Mouse (Mus musculus) heart, adult 2 months (tissue): ENCODE results near the gene Tmem132d. TPM values are rescaled to one million over a fixed set of nuclear protein-coding genes. Genes with fewer than 3 reads are reported as not detected.

Source experiments
- DNase-seq, 2 experiments: peaks; one replicate each; pipeline ENCODE4 v3.0.0; 2021
- H3K27ac ChIP-seq: fragments of 200-600 bp; 2 replicates; pipeline ENCODE4 v1.8.1; 2022
- H3K27me3 ChIP-seq: fragments of 200-500 bp; 2 replicates; pipeline ENCODE4 v1.6.1; 2012; ENCODE audit warnings: mild to moderate bottlenecking, low read length, inconsistent platforms, mixed read lengths; ENCODE audit not compliant: control insufficient read depth, insufficient read depth
- H3K36me3 ChIP-seq: fragments of 200-500 bp; 2 replicates; pipeline ENCODE4 v1.6.1; 2012; ENCODE audit warnings: low read length, inconsistent platforms; ENCODE audit not compliant: control insufficient read depth, insufficient read depth
- H3K4me1 ChIP-seq: fragments of 200-500 bp; 2 replicates; pipeline ENCODE4 v1.6.1; 2011; ENCODE audit warnings: low read length; ENCODE audit not compliant: control insufficient read depth, insufficient read depth
- H3K4me3 ChIP-seq: fragments of 200-600 bp; 2 replicates; pipeline ENCODE4 v1.8.1; 2022
- H3K79me2 ChIP-seq: fragments of 200-500 bp; replicated peaks from 2 replicates; pipeline ENCODE4 v1.6.1; 2012; ENCODE audit warnings: mild to moderate bottlenecking, inconsistent platforms, low read length, moderate library complexity, mixed read lengths; ENCODE audit not compliant: control insufficient read depth, insufficient read depth
- H3K9ac ChIP-seq: fragments of 200-500 bp; 2 replicates; pipeline ENCODE4 v1.6.1; 2012; ENCODE audit warnings: low read depth, mild to moderate bottlenecking, control low read depth, inconsistent platforms, low read length, mixed read lengths
- CTCF ChIP-seq: fragments of 200-600 bp; IDR thresholded peaks from 2 replicates; pipeline ENCODE4 v1.8.1; 2022; ENCODE audit warnings: antibody characterized with exemption, mild to moderate bottlenecking, moderate library complexity
- EP300 ChIP-seq: fragments of 200-500 bp; IDR thresholded peaks from 2 replicates; pipeline ENCODE4 v1.6.1; 2011; ENCODE audit warnings: low read depth, low read length, control low read depth; ENCODE audit not compliant: insufficient read depth
- POLR2A ChIP-seq: fragments of 200-500 bp; IDR thresholded peaks from 2 replicates; pipeline ENCODE4 v1.6.1; 2011; ENCODE audit warnings: mild to moderate bottlenecking, low read depth, low read length, control low read depth; ENCODE audit not compliant: insufficient read depth
- WGBS: fragments of 180-500 bp; shearing (Covaris S2); methylation state at CpG from one replicate; pipeline ENCODE4 v1.1.7; 2018; 5-methylcytosine and 5-hydroxymethylcytosine counted together
- intact Hi-C: fragments of 180-260 bp; cut with DNase I; formaldehyde crosslinking; loops from one replicate; pipeline ENCODE4 v1.15.1; 2025
- polyA plus RNA-seq: library from polyadenylated mRNA; depleted of rRNA; stranded (reverse); fragments of >200 nt; gene quantifications from 2 replicates; pipeline ENCODE4 v1.2.3, GENCODE M21; 2012
- total RNA-seq, 2 experiments: library from RNA; stranded (reverse); gene quantifications; 2 replicates each; pipeline ENCODE4 v1.2.3; 2021

The Tmem132d gene
- total and polyA plus RNA-seq, 3 experiments = 0.03 to 0.06 TPM; not detected in 1

DNA sequence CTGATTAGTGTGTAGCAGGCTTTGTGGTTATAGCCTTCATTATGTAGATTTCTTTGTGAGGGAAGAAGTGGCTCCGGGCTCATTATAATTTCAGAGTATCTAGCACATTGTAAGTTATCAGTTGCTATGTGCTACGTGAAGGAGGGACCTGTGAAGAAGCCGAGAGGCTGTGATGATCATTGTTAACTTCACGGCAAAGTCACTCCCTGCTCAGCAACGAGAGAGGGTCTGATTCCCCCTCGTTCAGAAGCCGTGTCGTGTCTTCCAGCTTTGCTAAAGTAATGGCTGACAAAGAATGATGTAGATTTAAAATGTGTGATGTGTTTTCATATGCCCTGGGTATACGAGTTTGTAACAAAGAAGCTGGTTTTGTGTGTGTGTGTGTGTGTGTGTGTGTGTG is 391.1 kb downstream of the Tmem132d start:
- H3K9ac ChIP-seq = no peak overlapping the region
- 74% methylated on average over 9 of the region's 9 CpGs for WGBS
- no peak overlapping the region for H3K4me3 ChIP-seq
- no peaks in the 10 kb centered on the region for H3K79me2 ChIP-seq
- H3K27me3 ChIP-seq = no peaks in the 10 kb centered on the region
- H3K27ac ChIP-seq = no peak overlapping the region
- no peak for DNase-seq
- TF ChIP-seq EP300 (no peak), CTCF (no peak), POLR2A (no peak)
- no peaks in the 10 kb centered on the region for H3K4me1 ChIP-seq
- intact Hi-C loops = no loop called here
- H3K36me3 ChIP-seq = no peaks in the 10 kb centered on the region

DNA sequence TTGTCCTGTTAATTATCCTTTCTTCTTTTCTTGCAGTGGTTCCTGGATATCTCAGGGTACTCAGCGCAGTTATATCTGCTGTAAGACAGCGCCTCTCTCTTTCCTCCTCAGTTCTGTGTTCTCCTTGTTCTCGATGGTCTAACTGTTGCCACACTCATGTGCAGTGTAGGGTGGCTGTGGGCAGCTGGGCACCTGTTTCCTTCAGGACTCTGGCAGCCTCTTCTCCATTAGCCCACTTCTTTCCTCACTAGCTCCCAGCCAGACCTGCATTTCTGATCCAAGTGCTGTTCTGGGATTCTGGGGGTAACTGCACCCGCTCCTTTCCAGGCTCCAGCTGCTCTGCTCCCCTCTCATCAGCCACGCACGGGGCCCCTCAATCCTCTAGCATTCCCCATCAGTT is 392.8 kb downstream of the Tmem132d start:
- no peak for DNase-seq
- Histone ChIP-seq H3K4me1 (no peaks in the 10 kb centered on the region), H3K27me3 (no peaks in the 10 kb centered on the region), H3K4me3 (no peak overlapping the region), H3K36me3 (no peaks in the 10 kb centered on the region), H3K9ac (no peak overlapping the region), H3K27ac (no peak overlapping the region), H3K79me2 (no peaks in the 10 kb centered on the region)
- TF ChIP-seq EP300 (no peak), CTCF (no peak), POLR2A (no peak)
- 74% methylated on average over 6 of the region's 6 CpGs for WGBS
- intact Hi-C loops = no loop called here

DNA sequence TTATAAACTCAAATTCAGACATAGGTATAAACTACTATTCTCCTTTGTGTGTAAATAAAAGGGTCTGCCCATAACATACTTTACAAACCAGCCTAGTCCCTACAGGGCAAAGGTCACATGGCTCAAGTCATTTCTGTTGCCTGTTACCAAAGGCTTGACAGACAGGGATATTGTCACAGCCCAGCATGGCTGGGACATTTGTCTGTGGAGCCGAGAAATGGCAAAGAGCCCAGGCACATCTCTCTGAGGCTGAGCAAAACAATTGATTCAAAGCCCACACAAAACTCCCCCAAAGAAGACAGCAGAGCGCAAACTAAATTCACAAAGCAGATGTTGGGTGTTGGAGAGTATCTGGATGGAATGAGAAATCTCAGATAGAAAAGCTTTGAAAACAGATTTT is 405.8 kb downstream of the Tmem132d start:
- no peaks in the 10 kb centered on the region for H3K79me2 ChIP-seq
- H3K4me1 ChIP-seq = no peaks in the 10 kb centered on the region
- no peaks in the 10 kb centered on the region for H3K36me3 ChIP-seq
- 59% methylated on average over 2 of the region's 2 CpGs for WGBS
- no peak overlapping the region for H3K4me3 ChIP-seq
- no peak overlapping the region for H3K27ac ChIP-seq
- intact Hi-C loops = no loop called here
- no peak for TF ChIP-seq EP300
- TF ChIP-seq CTCF = no peak
- TF ChIP-seq POLR2A = no peak
- no peak overlapping the region for H3K9ac ChIP-seq
- no peaks in the 10 kb centered on the region for H3K27me3 ChIP-seq
- DNase-seq = no peak

- WGBS = 69% methylated on average over 9 of the region's 9 CpGs
- Histone ChIP-seq H3K27me3 (no peaks in the 10 kb centered on the region), H3K27ac (no peak overlapping the region), H3K4me1 (no peaks in the 10 kb centered on the region), H3K36me3 (no peaks in the 10 kb centered on the region), H3K4me3 (no peak overlapping the region), H3K79me2 (no peaks in the 10 kb centered on the region), H3K9ac (no peak overlapping the region)
- no peak for TF ChIP-seq CTCF
- TF ChIP-seq EP300 = no peak
- TF ChIP-seq POLR2A = no peak
- DNase-seq = no peak
- intact Hi-C loops = no loop called here
Measured at GRCm38 (mm10) chr5:128004666-128005065, 428.2 kb downstream of the Tmem132d start.

GRCm38 (mm10) chr5:127996526-127997245 is 436.2 kb downstream of the Tmem132d start:
- Histone ChIP-seq H3K79me2 (no peaks in the 10 kb centered on the region), H3K4me3 (no peak overlapping the region), H3K27ac (no peak overlapping the region), H3K9ac (no peak overlapping the region), H3K4me1 (no peaks in the 10 kb centered on the region), H3K27me3 (no peaks in the 10 kb centered on the region), H3K36me3 (no peaks in the 10 kb centered on the region)
- TF ChIP-seq EP300 = no peak
- no peak for TF ChIP-seq POLR2A
- no peak for TF ChIP-seq CTCF
- intact Hi-C loops = no loop called here
- WGBS = 65% methylated on average over 10 of the region's 10 CpGs
- no peak for DNase-seq

DNA sequence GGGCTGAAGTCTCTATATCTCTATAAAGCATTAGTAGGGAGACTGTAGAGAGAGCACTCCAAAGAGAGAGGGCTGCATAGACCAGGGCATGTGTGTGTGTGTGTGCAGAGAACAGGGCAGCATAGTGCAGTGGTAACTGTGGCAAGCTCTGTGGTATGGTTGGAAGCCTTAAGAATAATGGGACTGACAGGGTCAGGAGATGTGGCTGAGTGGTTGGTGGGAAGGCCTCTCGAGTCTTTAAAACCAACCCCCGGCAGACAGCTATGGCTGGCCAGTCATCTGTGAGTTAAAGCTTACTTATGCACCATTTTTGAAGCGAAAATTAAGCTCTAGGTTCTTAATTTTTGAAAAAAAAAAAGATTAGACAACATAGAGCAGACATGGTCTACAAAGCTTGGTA is 439.4 kb downstream of the Tmem132d start:
- H3K27ac ChIP-seq = no peak overlapping the region
- H3K79me2 ChIP-seq = no peaks in the 10 kb centered on the region
- H3K4me3 ChIP-seq = no peak overlapping the region
- no peaks in the 10 kb centered on the region for H3K4me1 ChIP-seq
- DNase-seq = no peak
- no peaks in the 10 kb centered on the region for H3K27me3 ChIP-seq
- no peak overlapping the region for H3K9ac ChIP-seq
- intact Hi-C loops = no loop called here
- no peaks in the 10 kb centered on the region for H3K36me3 ChIP-seq
- TF ChIP-seq EP300 (no peak), CTCF (no peak), POLR2A (no peak)
- WGBS = 51% methylated on average over 3 of the region's 3 CpGs
